Mouse (Mus musculus) erythroblast, embryonic 14.5 days (primary cell): ENCODE data around the gene Hao1. TPM values are rescaled to one million over a fixed set of nuclear protein-coding genes. Genes with fewer than 3 reads are reported as not detected.

Experiments
- H3K27me3 ChIP-seq: 2 replicates; pipeline ENCODE4 v1.6.1; 2012; ENCODE audit warnings: inconsistent platforms; ENCODE audit not compliant: control insufficient read depth
- H3K36me3 ChIP-seq: 2 replicates; pipeline ENCODE4 v1.6.1; 2012; ENCODE audit warnings: mild to moderate bottlenecking, inconsistent platforms; ENCODE audit not compliant: control insufficient read depth
- H3K4me1 ChIP-seq: 2 replicates; pipeline ENCODE4 v1.6.1; 2012; ENCODE audit warnings: inconsistent platforms; ENCODE audit not compliant: control insufficient read depth
- H3K4me3 ChIP-seq: replicated peaks from 2 replicates; pipeline ENCODE3; 2012; ENCODE audit warnings: moderate library complexity, mild to moderate bottlenecking, inconsistent platforms
- H3K9me3 ChIP-seq: 2 replicates; pipeline ENCODE4 v1.6.1; 2012; ENCODE audit warnings: low read length, inconsistent platforms, mixed read lengths; ENCODE audit not compliant: control insufficient read depth
- GATA1 ChIP-seq: IDR thresholded peaks from 2 replicates; pipeline ENCODE4 v1.6.1; 2012; ENCODE audit warnings: low read length, inconsistent platforms, mixed read lengths
- TAL1 ChIP-seq: IDR thresholded peaks from 3 replicates; pipeline ENCODE4 v1.6.1; 2012; ENCODE audit warnings: low read length, inconsistent platforms, mixed read lengths
- polyA plus RNA-seq: library from polyadenylated mRNA; stranded (reverse); fragments of >175 nt; gene quantifications from 2 replicates; pipeline ENCODE4 v1.2.3, GENCODE M21; 2012

The Hao1 gene
- polyA plus RNA-seq, result not detected in 2 replicates

- H3K4me1 ChIP-seq, result no peaks in the 10 kb centered on the region
- H3K4me3 ChIP-seq, result no peak within 1 kb of the TSS
- H3K36me3 ChIP-seq, result no peaks in the 10 kb centered on the region
- no peak for TF ChIP-seq TAL1
- TF ChIP-seq GATA1, result no peak
- H3K27me3 ChIP-seq, result no peaks in the 10 kb centered on the region
- no peaks in the 10 kb centered on the region for H3K9me3 ChIP-seq
Observed at GRCm38 (mm10) chr2:134554221-134554727, at the start of gene Hao1. TSS of gene Hao1 (minus strand) at chr2:134554368.

GRCm38 (mm10) chr2:134591081-134591694 lies 37.0 kb upstream of the Hao1 start:
- H3K4me1 ChIP-seq, result no peaks in the 10 kb centered on the region
- H3K9me3 ChIP-seq, result no peaks in the 10 kb centered on the region; the same call in 1 of the 2 replicates
- TF ChIP-seq TAL1, result no peak
- no peak for TF ChIP-seq GATA1
- no peaks in the 10 kb centered on the region for H3K27me3 ChIP-seq
- peaks cover 14% of the 10 kb centered on the region for H3K36me3 ChIP-seq
- H3K4me3 ChIP-seq, result no peak overlapping the region

DNA sequence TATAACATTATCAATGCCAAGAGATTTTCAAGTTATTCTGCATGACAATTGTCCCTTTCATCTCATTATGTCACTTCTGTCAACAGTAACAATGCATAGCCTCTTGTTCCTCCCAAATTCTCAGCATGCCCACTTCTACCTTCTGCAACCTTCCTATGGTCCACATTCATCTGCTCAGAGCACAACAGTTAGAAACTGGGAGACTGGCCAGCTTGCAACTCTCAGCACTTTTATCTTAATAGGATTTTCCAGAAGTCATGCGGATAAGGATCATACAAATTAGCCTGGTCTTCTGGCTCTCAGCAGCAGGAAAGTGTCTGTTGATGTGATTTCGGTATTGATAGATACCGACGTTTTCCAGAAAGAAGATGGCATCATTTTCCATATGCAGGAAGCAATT lies 31.1 kb upstream of the Hao1 start:
- Histone ChIP-seq H3K4me1 (no peaks in the 10 kb centered on the region), H3K4me3 (no peak overlapping the region), H3K27me3 (no peaks in the 10 kb centered on the region), H3K9me3 (no peaks in the 10 kb centered on the region), H3K36me3 (no peaks in the 10 kb centered on the region)
- TF ChIP-seq GATA1 (no peak), TAL1 (no peak)

GRCm38 (mm10) chr2:134559422-134559821 lies 5.3 kb upstream of the Hao1 start:
- Histone ChIP-seq H3K4me1 (no peaks in the 10 kb centered on the region), H3K9me3 (peaks cover 13% of the 10 kb centered on the region), H3K36me3 (no peaks in the 10 kb centered on the region), H3K27me3 (no peaks in the 10 kb centered on the region), H3K4me3 (no peak overlapping the region)
- TF ChIP-seq TAL1 (no peak), GATA1 (no peak)

- H3K27me3 ChIP-seq, result no peaks in the 10 kb centered on the region
- H3K9me3 ChIP-seq, result no peaks in the 10 kb centered on the region
- TF ChIP-seq TAL1, result no peak
- no peak for TF ChIP-seq GATA1
- no peaks in the 10 kb centered on the region for H3K4me1 ChIP-seq
- H3K36me3 ChIP-seq, result no peaks in the 10 kb centered on the region
- H3K4me3 ChIP-seq, result no peak overlapping the region
Observed at GRCm38 (mm10) chr2:134552358-134552757, 1.8 kb downstream of the Hao1 start.

DNA sequence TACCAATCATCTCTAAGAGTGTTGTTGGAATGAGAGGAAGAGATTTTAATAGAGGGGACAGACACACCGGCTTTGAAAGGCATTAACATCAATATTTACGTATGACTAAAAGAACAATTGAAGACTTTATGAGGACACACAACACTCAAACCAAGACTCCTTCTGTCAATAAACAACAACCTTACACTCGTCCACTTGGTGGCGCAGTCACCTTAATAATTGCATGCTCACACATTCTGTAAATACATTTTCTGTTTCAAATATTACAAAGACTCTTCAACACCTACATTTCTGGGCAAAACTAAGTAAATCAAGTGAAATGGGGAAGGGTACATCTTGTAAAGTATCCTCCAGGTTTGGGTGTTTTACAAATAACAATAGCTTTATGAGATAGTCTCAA lies 4.4 kb downstream of the Hao1 start:
- Histone ChIP-seq H3K4me1 (no peaks in the 10 kb centered on the region), H3K27me3 (no peaks in the 10 kb centered on the region), H3K4me3 (no peak overlapping the region), H3K36me3 (no peaks in the 10 kb centered on the region), H3K9me3 (no peaks in the 10 kb centered on the region)
- TF ChIP-seq GATA1, result no peak
- no peak for TF ChIP-seq TAL1

DNA sequence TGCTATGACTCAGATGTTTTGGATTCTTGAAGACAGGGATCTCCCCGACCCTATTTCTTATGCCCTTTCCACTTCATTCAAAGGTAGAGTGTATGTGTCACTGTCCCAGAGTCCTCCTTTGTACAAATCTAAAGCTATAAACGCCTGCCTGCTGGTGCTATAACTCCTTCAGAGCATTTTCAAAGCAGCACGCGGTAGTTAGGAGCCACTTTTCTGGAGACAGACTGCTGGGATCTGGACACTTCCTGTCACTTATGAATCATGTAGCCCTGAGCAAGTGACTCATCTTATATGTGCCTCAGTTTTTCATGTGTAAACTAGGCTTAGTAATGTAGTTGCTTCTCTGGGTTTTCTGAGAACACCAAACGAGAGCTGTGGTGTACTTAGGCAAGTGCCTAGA lies 9.1 kb downstream of the Hao1 start:
- no peaks in the 10 kb centered on the region for H3K36me3 ChIP-seq
- H3K4me1 ChIP-seq, result no peaks in the 10 kb centered on the region
- no peaks in the 10 kb centered on the region for H3K9me3 ChIP-seq
- no peaks in the 10 kb centered on the region for H3K27me3 ChIP-seq
- H3K4me3 ChIP-seq, result no peak overlapping the region
- TF ChIP-seq TAL1 (no peak), GATA1 (no peak)

DNA sequence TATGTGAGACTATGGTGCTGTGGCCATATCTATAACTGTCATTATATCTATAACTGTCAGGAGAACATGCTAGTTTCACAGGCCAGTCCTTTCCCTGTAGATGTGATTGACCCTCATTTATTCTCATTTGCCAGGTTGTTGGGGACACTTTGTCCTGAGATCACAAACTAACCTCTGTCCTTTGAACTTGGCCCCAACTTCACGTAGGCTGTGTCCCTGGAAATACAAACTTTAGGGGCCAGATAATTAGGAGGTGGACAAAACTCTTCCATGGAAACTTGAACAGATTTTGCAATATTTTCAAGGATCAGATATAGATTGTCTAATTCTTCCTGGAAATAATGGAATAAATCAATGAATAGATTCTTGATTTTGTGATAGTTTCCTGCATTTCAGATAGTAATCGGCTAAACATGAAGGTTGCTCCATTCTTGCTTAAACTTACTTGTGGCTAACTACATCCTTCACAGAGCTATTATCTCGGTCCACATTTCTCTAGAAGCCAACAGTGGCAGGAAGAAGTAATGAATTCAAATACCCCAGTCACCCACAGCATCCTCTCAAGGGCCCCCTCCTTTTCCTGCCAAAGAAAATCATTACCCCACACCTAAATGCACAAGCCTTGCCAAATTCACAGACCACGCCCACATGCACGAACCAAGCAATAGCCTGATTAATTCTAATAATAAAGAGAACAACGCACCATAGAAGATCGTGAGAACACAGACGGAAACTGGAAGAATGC lies 9.7 kb downstream of the Hao1 start:
- Histone ChIP-seq H3K4me3 (no peak overlapping the region), H3K4me1 (no peaks in the 10 kb centered on the region), H3K36me3 (no peaks in the 10 kb centered on the region), H3K27me3 (no peaks in the 10 kb centered on the region), H3K9me3 (no peaks in the 10 kb centered on the region)
- no peak for TF ChIP-seq GATA1
- TF ChIP-seq TAL1, result no peak

GRCm38 (mm10) chr2:134543501-134543900 lies 10.7 kb downstream of the Hao1 start:
- Histone ChIP-seq H3K4me3 (no peak overlapping the region), H3K27me3 (no peaks in the 10 kb centered on the region), H3K9me3 (no peaks in the 10 kb centered on the region), H3K4me1 (no peaks in the 10 kb centered on the region), H3K36me3 (no peaks in the 10 kb centered on the region)
- no peak for TF ChIP-seq GATA1
- TF ChIP-seq TAL1, result no peak
